Comparison of ENCODE assay signal across 10 mouse cellular contexts in the genomic region with DNA sequence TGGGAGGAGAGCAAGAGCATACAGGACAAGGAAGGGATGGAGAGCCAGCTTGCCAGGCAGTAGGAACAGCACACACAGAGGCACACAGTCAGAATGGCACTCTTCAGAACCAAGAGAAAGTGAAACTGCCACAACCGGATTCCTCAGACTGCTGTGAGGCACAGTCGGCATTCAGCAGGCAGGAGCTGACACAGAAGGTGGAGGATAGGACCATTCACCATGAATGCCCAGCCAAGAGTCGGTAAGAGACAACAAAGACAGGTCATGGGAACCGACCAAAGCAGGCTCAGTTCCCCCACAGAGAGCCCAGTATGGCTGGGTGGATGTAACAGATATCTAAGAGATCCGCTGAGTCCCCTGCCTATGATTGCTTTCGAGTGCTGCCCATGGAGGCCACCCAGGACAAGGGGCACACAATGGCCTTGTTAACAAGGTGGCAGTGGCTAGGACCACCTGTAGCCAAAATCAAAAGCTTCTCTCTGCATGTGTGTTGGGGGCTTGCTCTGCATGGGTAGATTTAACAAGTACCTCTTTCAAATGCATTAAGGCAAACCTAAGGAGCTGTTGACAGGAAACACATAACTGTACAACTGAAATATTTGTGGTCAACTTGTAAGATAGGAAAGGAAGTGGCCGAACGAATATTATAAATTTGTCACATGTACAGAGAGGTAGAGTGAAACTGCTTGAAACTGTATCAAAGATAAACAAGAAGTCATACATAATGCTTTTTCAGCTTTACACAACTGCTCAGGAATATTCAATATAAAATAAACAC. TPM values are rescaled to one million over a fixed set of nuclear protein-coding genes. Genes with fewer than 3 reads are reported as not detected.
A peak's percentile ranks its signal among the peaks of the same experiment; 100 is the strongest.
DNase-seq lines count a peak whose midpoint lies in the region; ATAC-seq lines count a peak whose summit lies in the region.
"Had no signal": no experiment of that assay in that cellular context is flagged by ENCODE, and none has a peak within 500 bp of the region (broad histone marks: within the 10 kb centered on the region; RNA-seq: fewer than 3 reads in every experiment).

No protein-coding gene starts in this region.

- ATAC-seq in activated CD4-positive, CD25-positive, alpha-beta regulatory T cell, adult 4 months: peak; percentile 91
- peak; percentile 59; the same call in 1 of the 2 replicates for ATAC-seq in monocyte, adult 5-6 weeks (replicated peaks; ENCODE audit: insufficient number of reproducible peaks, low FRiP score, low TSS enrichment, poor library complexity, severe bottlenecking)
- ATAC-seq in cerebellum, adult (ENCODE audit: insufficient number of reproducible peaks, low FRiP score, low TSS enrichment): no peak
- ATAC-seq: forebrain, embryonic 13.5 days had no signal

- peak; percentile 55 to 62 for DNase-seq in spleen, postnatal 36 days (ENCODE audit: low spot score in 2 of 2)
- DNase-seq in spleen, postnatal 4 days (ENCODE audit: low spot score in 2 of 2): no peak
- DNase-seq in frontal cortex, postnatal 10 days (ENCODE audit: low spot score in 2 of 2): no peak
- no peak for DNase-seq in frontal cortex, postnatal 25 days (ENCODE audit: low spot score in 2 of 2)
- DNase-seq: heart, adult 2 months had no signal

RNA-seq across cellular contexts. Expression of a gene that starts 17.7 kb away (rescaled TPM):
- 10 to 100 TPM in 1 of 2 experiments, 1 to 10 TPM in 1; 9.2 to 12.0 TPM for polyA plus RNA-seq in activated CD4-positive, CD25-positive, alpha-beta regulatory T cell, adult 4 months (2017; shearing (Covaris generic))
- 4.8 to 16.6 TPM (median 5.1 TPM) in 3 replicates for total RNA-seq in monocyte, adult 5-6 weeks (2017)
- polyA plus RNA-seq: limb, embryonic 12.5 days had no signal

Comparison
In these comparisons a context has a peak if more than half of its experiments do, and no peak if none do; other contexts are left out.
1. DNase-seq: peak in spleen, postnatal 36 days (2 of 2); none in spleen, postnatal 4 days (0 of 2), frontal cortex, postnatal 10 days (0 of 2) and frontal cortex, postnatal 25 days (0 of 2).